Mouse (Mus musculus) hindlimb bud, embryonic 11.5 days (tissue): ENCODE data around the gene Klf6.

Source experiments
- DNase-seq: peaks from one replicate; pipeline ENCODE4 v3.0.0-alpha.2; 2012; ENCODE audit warnings: low read depth, low spot score; ENCODE audit errors: extremely low spot score

Gene Klf6

DNA sequence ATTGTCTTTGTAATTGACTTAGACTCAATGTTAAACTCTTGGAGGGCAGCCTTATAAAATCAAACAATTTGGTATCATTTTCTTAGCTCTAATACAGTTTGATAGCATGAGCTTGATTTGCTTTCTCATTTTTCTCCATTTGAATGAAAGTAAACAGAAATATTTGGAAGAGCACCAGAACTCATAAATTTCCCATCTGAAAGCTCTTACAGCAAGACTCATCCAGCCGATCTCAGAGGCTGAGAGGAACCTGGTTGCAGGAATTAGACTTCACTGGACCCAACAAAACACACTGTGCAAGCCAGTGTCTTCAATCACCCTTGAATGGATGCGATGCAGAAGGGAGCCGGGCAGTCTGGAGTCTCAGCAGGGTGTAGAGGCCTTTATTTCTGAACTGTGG lies 34.6 kb downstream of the Klf6 start:
- DNase-seq = no peak

DNA sequence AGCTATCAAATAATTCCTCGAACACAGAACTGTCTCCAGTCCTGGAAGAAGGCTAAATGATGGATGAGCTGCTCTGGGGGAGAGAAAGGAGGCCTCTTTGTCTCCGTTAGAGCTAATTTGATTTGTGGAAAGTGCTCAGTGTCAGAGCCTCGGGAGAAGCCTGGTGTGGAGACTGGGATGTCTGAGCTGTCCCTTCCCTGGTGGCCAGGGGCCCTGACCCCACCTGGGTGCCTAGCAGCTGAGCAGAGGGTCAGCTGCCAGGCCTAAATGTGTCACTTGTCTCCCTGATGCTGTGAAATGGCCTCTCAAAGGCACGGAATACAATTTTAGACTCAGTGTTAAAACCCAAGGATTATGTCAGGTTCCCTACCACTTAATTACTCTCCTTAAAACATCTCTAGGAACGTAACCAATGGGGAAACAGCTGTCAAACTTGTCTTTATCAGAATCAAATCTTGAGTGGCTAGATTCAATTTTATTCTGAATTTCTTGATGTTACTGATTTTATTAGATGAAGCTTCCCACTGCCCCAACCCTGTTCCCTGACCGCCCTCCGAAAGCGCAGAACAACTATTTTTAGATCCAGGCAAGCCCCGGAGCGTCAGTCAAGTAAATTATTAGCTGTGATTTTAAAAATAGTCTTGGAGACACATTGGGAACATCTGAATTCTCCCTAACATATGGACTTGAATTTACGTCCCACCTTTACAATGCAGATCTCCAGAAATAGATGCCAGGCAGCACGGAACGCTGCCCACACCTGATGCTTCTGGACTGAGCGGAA lies 36.1 kb downstream of the Klf6 start:
- no peak for DNase-seq

DNA sequence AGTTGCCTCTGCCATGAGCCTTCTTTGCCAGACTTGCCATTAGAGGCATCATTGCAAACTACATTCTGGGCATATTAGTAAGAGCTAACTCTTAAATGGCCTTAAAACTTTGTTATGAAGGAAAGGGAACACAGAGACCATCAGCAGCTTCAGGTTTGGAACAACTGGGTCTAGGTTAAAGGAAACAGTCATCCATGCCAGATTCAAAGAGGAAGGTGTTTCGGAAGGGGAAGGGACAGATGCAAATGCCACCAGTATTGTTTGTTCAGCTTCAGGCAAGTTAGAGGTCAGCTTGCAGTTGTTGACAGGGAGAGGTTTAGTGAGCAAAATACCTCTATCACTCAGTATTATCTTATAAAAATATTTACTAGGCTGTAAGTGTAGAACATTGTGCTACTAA lies 37.7 kb downstream of the Klf6 start:
- DNase-seq = no peak

DNA sequence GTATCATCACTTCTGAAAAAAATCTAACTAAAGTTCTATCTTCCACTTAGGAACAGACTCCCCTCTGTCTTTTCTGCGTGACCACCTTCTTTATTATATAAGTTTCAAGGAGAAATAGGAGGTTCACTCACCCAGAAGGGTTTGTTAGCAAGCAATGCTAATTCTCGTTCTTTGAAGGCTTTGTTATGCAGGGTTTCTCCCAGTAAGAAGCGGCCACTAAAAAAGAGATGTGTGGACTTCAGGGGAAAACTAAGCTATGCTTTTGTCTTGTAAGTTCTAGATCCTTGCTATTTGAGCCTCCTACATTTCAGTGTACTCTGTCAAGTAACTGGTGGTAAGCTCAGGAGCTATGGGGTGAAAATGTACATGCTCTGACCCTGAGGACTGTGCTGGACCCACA lies 38.4 kb downstream of the Klf6 start:
- no peak for DNase-seq

DNA sequence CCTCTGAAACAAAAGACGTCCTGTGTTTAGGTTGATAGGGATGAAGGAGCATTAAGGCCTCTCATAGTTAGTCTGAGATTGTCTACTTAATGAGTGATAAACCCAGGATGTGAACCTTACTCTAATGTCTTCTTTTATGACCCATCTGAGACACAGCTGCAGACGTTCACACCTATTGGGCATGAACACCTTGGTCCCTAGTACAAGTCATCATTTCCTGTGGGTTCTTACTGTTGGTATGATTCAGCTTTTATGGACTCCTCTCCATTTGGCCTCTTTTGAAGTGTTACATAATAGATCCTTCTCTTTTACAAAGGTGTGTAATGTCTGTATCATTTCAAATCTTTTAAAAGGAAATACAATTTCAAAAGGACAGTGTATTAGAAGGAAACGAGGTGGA lies 51.9 kb downstream of the Klf6 start:
- no peak for DNase-seq

DNA sequence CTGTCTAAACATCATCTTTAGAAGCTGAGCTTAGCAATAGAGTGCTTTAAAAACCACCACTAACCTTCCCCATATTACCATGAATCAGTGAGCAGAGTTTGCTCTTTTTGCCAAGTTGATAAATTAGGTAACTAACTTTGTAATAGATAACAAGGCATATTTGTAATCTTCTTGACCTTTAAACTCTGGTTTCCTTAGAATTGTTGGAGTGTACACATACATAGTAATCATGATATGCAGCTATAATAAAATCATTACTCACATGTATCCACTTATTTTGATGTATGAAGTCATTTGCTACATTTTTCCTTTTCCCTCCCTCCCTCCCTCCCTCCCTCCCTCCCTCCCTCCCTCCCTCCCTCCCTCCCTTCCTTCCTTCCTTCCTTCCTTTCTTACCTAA lies 56.1 kb downstream of the Klf6 start:
- DNase-seq = no peak

DNA sequence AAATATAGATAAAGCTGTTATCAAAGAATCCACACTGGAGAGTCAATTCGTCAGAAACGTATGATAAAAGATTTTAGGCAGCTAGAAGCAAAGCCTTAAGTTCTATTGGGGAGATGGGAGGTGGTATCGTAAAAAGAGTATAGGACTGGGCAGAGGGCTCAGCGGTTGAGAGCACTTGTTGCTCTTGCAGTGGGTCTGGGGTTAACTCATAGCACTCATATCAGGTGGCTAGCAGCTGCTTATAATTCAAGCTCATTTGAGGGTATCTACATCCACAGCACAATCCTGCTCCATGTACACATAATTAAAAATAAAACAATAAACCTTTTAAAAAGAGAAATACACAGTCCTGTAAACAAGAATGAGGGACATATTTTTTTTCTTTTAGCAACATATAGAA lies 58.7 kb downstream of the Klf6 start:
- no peak for DNase-seq
